Mouse (Mus musculus) kidney, postnatal 10 days (tissue): ENCODE data around the gene Sgk2.
A peak's percentile ranks its signal among the peaks of the same experiment; 100 is the strongest.
"Not testable (repeated sequence)": the region's sequence is repeated elsewhere in the genome, so short reads cannot be mapped to it uniquely, and the experiment has no call there.

ENCODE experiments used
- DNase-seq: peaks from one replicate; pipeline ENCODE4 v3.0.0; 2021; ENCODE audit warnings: mixed read lengths

Gene Sgk2

GRCm38 (mm10) chr2:162992084-162992437 lies 4.9 kb downstream of the Sgk2 start:
- DNase-seq: no peak

- DNase-seq: no peak
Observed at GRCm38 (mm10) chr2:162993881-162994616, 6.9 kb downstream of the Sgk2 start.

- DNase-seq: peak; percentile 79
Observed at GRCm38 (mm10) chr2:162998528-162999230, 11.5 kb downstream of the Sgk2 start.

- DNase-seq: peak; percentile 72
Observed at GRCm38 (mm10) chr2:162999744-163000143, 12.6 kb downstream of the Sgk2 start.

- DNase-seq: no peak
Observed at GRCm38 (mm10) chr2:163001071-163001470, 13.9 kb downstream of the Sgk2 start.

GRCm38 (mm10) chr2:163007299-163007698 lies 20.2 kb downstream of the Sgk2 start:
- no peak for DNase-seq

GRCm38 (mm10) chr2:163016916-163017743 lies 30.0 kb downstream of the Sgk2 start, which contains the start of gene Ift52:
Gene Ift52, plus strand, starts transcription at chr2:163017354.
- DNase-seq: peak; percentile 96

- no peak for DNase-seq
Observed at GRCm38 (mm10) chr2:163031289-163031688, 44.2 kb downstream of the Sgk2 start.

GRCm38 (mm10) chr2:163031757-163032156 lies 44.6 kb downstream of the Sgk2 start:
- DNase-seq: no peak

GRCm38 (mm10) chr2:163032622-163033021 lies 45.5 kb downstream of the Sgk2 start:
- DNase-seq: no peak

GRCm38 (mm10) chr2:163039940-163040339 lies 52.8 kb downstream of the Sgk2 start:
- DNase-seq: no peak

- DNase-seq: peak; percentile 86
Observed at GRCm38 (mm10) chr2:163048125-163048524, 61.0 kb downstream of the Sgk2 start.

- no peak for DNase-seq
Observed at GRCm38 (mm10) chr2:163049116-163049515, 62.0 kb downstream of the Sgk2 start.

- DNase-seq: no peak
Observed at GRCm38 (mm10) chr2:163051691-163052090, 64.6 kb downstream of the Sgk2 start.

GRCm38 (mm10) chr2:163052101-163052500 lies 65.0 kb downstream of the Sgk2 start:
- no peak for DNase-seq

GRCm38 (mm10) chr2:163052826-163053225 lies 65.7 kb downstream of the Sgk2 start:
- no peak for DNase-seq

GRCm38 (mm10) chr2:163054335-163054840 lies 67.3 kb downstream of the Sgk2 start, which contains the start of gene Mybl2:
Gene Mybl2, plus strand, starts transcription at chr2:163054687.
- peak; percentile 95 for DNase-seq

GRCm38 (mm10) chr2:163054891-163055494 lies 67.9 kb downstream of the Sgk2 start:
- DNase-seq: peak; percentile 33

GRCm38 (mm10) chr2:163055715-163056114 lies 68.6 kb downstream of the Sgk2 start:
- DNase-seq: no peak

GRCm38 (mm10) chr2:163056584-163056983 lies 69.5 kb downstream of the Sgk2 start:
- DNase-seq: no peak

GRCm38 (mm10) chr2:163058981-163059380 lies 71.9 kb downstream of the Sgk2 start:
- not testable (repeated sequence) for DNase-seq

- no peak for DNase-seq
Observed at GRCm38 (mm10) chr2:163060630-163061029, 73.5 kb downstream of the Sgk2 start.
